Comparison of ENCODE assay signal across 18 mouse cellular contexts in genomic region chr10:41568306-41568705, GRCm38 (mm10). TPM values are rescaled to one million over a fixed set of nuclear protein-coding genes. Genes with fewer than 3 reads are reported as not detected.
A peak's percentile ranks its signal among the peaks of the same experiment; 100 is the strongest.
DNase-seq lines count a peak whose midpoint lies in the region; ATAC-seq and TF ChIP-seq lines count a peak whose summit lies in the region.
"Had no signal": no experiment of that assay in that cellular context is flagged by ENCODE, and none has a peak within 500 bp of the region (broad histone marks: within the 10 kb centered on the region; RNA-seq: fewer than 3 reads in every experiment).

No protein-coding gene starts in this region.

- H3K4me2 ChIP-seq in stomach, embryonic 15.5 days = no peak overlapping the region
- H3K4me2 ChIP-seq in stomach, postnatal 0 days (replicated peaks; ENCODE audit: low read depth) = no peak overlapping the region
- no peak overlapping the region for H3K4me2 ChIP-seq in forebrain, embryonic 12.5 days
- H3K4me2 ChIP-seq: liver, embryonic 15.5 days; midbrain, embryonic 13.5 days had no signal

- no peak overlapping the region for H3K4me3 ChIP-seq in stomach, embryonic 15.5 days (replicated peaks)
- H3K4me3 ChIP-seq in stomach, postnatal 0 days (ENCODE audit: low read depth, low read length) = no peak overlapping the region
- H3K4me3 ChIP-seq in forebrain, embryonic 12.5 days (replicated peaks) = no peak overlapping the region
- H3K4me3 ChIP-seq: embryonic facial prominence, embryonic 10.5 days; liver, embryonic 15.5 days; midbrain, embryonic 13.5 days had no signal

- no peaks in the 10 kb centered on the region for H3K36me3 ChIP-seq in stomach, embryonic 15.5 days
- no peaks in the 10 kb centered on the region for H3K36me3 ChIP-seq in stomach, postnatal 0 days (ENCODE audit: control insufficient read depth, insufficient read depth, low read length)
- no peaks in the 10 kb centered on the region for H3K36me3 ChIP-seq in forebrain, embryonic 12.5 days (replicated peaks)
- H3K36me3 ChIP-seq: embryonic facial prominence, embryonic 10.5 days; liver, embryonic 15.5 days; midbrain, embryonic 13.5 days had no signal

- no peak overlapping the region for H3K27ac ChIP-seq in stomach, embryonic 15.5 days
- H3K27ac ChIP-seq in stomach, postnatal 0 days (replicated peaks) = no peak overlapping the region
- no peak overlapping the region for H3K27ac ChIP-seq in forebrain, embryonic 12.5 days
- H3K27ac ChIP-seq: embryonic facial prominence, embryonic 10.5 days; hindbrain, postnatal 0 days; liver, embryonic 15.5 days; macrophage; midbrain, embryonic 13.5 days had no signal

- H3K9me3 ChIP-seq in stomach, embryonic 15.5 days = no peaks in the 10 kb centered on the region
- H3K9me3 ChIP-seq in stomach, postnatal 0 days (ENCODE audit: control insufficient read depth, low read length) = no peaks in the 10 kb centered on the region
- no peaks in the 10 kb centered on the region for H3K9me3 ChIP-seq in forebrain, embryonic 12.5 days
- H3K9me3 ChIP-seq: embryonic facial prominence, embryonic 10.5 days; liver, embryonic 15.5 days; midbrain, embryonic 13.5 days had no signal

- H3K9ac ChIP-seq in stomach, embryonic 15.5 days = no peak overlapping the region
- H3K9ac ChIP-seq in stomach, postnatal 0 days (ENCODE audit: low read length) = no peak overlapping the region
- H3K9ac ChIP-seq in forebrain, embryonic 12.5 days = no peak overlapping the region
- H3K9ac ChIP-seq: liver, embryonic 15.5 days; midbrain, embryonic 13.5 days had no signal

- WGBS in stomach, embryonic 15.5 days = 21% methylated on average over 3 of the region's 3 CpGs
- 29% methylated on average over 3 of the region's 3 CpGs for WGBS in stomach, postnatal 0 days
- WGBS in forebrain, embryonic 12.5 days = 81% methylated on average over 3 of the region's 3 CpGs

- peak; percentile 22; the same call in 1 of the 2 replicates for ATAC-seq in stomach, embryonic 15.5 days (ENCODE audit: insufficient read depth, low FRiP score, low read depth)
- ATAC-seq in stomach, postnatal 0 days (ENCODE audit: low FRiP score, low TSS enrichment) = no peak
- no peak for ATAC-seq in forebrain, embryonic 12.5 days (ENCODE audit: low FRiP score)
- ATAC-seq in inflammation-experienced regulatory T-cells, adult 6 months = no peak
- ATAC-seq: hindbrain, postnatal 0 days; midbrain, embryonic 13.5 days; Patski had no signal

- H3K4me1 ChIP-seq in stomach, embryonic 15.5 days = peaks cover 15% of the 10 kb centered on the region
- H3K4me1 ChIP-seq in stomach, postnatal 0 days (replicated peaks; ENCODE audit: control insufficient read depth, insufficient read depth) = no peaks in the 10 kb centered on the region; the same call in 1 of the 2 replicates
- no peaks in the 10 kb centered on the region for H3K4me1 ChIP-seq in forebrain, embryonic 12.5 days
- H3K4me1 ChIP-seq: midbrain, embryonic 13.5 days had no signal

- no peak for TF ChIP-seq CTCF in stomach, postnatal 0 days (IDR thresholded peaks at IDR 0.05; ENCODE audit: low read depth)

- DNase-seq in embryo, embryonic 10 days (ENCODE audit: low spot score) = peak; percentile 48
- no peak for DNase-seq in embryo, embryonic 9.5 days (ENCODE audit: extremely low spot score)
- no peak for DNase-seq in stomach, postnatal 0 days (ENCODE audit: low spot score)
- peak; percentile 90 for DNase-seq in kidney, adult 9 months
- no peak for DNase-seq in urinary bladder, postnatal 10 days (ENCODE audit: low spot score)
- DNase-seq: cerebellum, postnatal 10 days; heart, adult 11 months; right cerebral cortex, postnatal 25 days; thymus, postnatal 36 days had no signal

- no peak for TF ChIP-seq EP300 in stomach, postnatal 0 days (optimal IDR thresholded peaks at IDR 0.05)

- no peaks in the 10 kb centered on the region for H3K27me3 ChIP-seq in stomach, embryonic 15.5 days (replicated peaks)
- H3K27me3 ChIP-seq in stomach, postnatal 0 days (ENCODE audit: control insufficient read depth, insufficient read depth, low read length) = no peaks in the 10 kb centered on the region
- H3K27me3 ChIP-seq in forebrain, embryonic 12.5 days = no peaks in the 10 kb centered on the region
- H3K27me3 ChIP-seq: liver, embryonic 15.5 days; midbrain, embryonic 13.5 days; Patski had no signal

RNA-seq across cellular contexts. Expression of gene Cd164, which starts 49.1 kb away (rescaled TPM):
- polyA plus RNA-seq in stomach, embryonic 15.5 days (2015; fragmentation: Nextera tagmentation; extraction: Ambion mirVana) = 155 and 178 TPM in 2 replicates
- 112 and 116 TPM in 2 replicates for polyA plus RNA-seq in stomach, postnatal 0 days (2015; fragmentation: Nextera tagmentation; extraction: Ambion mirVana)
- polyA plus RNA-seq in forebrain, embryonic 12.5 days (2016; fragmentation: Nextera tagmentation; extraction: Ambion mirVana) = 104 and 110 TPM in 2 replicates
- polyA plus RNA-seq in inflammation-experienced regulatory T-cells, adult 6 months (2017; shearing (Covaris generic)) = 100 to 1,000 TPM; 202 to 255 (median 243) TPM

Comparison
In these comparisons a context has a peak if more than half of its experiments do, and no peak if none do; other contexts are left out.
1. DNase-seq: peak in embryo, embryonic 10 days (single experiment) and kidney, adult 9 months (single experiment); none in embryo, embryonic 9.5 days (single experiment), stomach, postnatal 0 days (single experiment) and urinary bladder, postnatal 10 days (single experiment).